Mouse (Mus musculus): ENCODE measurements around the gene Krt18. TPM values are rescaled to one million over a fixed set of nuclear protein-coding genes. Genes with fewer than 3 reads are reported as not detected.
A peak's percentile ranks its signal among the peaks of the same experiment; 100 is the strongest.

Gene Krt18
- total RNA-seq, 2 experiments from 2014 or later, result 11.8 to 12.0 TPM

DNA sequence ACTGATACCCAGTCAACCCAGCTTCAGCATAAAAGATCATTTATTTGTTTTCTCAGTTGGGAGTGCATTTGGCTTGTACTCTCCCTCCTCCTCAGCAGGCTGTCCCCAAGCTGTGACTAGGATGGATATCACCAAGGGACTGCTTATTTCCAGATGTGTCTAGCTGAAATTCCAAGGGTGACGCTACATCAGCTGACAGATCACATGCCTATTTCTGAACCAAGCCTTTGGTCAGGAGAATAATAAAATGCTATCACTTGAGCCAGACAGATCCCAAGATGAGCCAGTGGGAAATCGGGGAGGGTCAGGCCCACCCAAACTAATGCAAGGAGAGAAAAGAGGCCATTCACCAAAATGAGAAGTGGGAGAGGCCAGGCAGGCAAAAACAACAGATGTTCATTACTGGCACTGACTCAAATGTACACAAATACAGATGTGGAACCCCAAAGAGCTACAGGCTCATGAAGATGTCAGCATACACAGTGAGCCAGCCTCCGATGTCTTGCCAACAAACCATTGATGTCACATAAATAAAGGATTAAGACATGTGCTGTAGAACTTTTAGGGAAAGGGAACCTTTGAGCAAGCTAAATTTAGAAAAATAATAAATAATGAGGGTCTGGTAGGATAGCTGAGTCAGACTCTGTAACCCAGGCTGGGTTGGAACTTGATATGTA lies 17.3 kb upstream of the Krt18 start:
- ATAC-seq (replicated peaks; ENCODE audit: poor library complexity), result no peak

DNA sequence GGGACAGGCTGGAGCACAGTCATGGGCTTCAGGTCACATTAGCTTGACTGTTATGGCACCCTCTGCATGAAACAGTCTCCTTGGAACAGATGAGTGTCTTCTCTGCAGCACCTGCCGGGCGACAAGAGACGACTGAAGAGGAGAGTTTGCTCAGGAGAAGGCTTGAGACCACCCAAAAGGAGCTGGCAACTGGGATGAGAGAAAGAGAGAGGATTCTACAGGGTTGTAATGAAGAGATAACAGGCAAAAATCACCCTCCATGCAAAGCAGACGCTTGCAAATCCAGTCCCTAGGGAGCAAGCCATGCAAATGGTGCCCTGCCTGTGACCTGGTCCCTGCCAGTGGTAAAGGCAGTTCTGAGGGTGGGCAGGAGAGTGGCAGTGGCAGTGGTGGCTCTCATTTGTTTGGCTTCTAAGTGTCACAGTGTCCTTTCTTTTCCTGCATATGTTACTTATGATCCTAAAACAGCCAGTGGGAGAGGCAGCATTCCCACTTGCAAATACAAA lies 15.7 kb upstream of the Krt18 start:
- no peak for ATAC-seq (replicated peaks; ENCODE audit: poor library complexity)

DNA sequence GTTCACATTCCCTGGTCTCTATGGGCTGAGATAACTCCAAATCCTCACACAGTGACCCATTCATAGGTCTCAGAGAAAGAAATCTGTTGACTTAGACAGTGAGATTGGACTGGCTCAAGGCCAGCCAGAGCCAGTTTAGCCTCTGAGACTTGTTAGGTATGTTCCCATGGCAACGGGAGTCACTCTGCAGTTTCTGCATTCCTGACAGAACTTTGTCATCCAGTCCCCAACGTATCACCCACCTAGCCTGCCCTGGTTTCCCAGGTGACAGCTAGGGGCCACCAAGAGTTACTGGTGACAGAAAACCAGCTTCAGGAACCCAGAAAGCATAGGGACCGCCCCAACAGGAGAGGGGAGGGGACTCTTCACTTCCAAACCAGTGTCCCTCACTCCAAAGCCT lies 14.3 kb upstream of the Krt18 start:
- no peak for ATAC-seq (replicated peaks; ENCODE audit: poor library complexity)

DNA sequence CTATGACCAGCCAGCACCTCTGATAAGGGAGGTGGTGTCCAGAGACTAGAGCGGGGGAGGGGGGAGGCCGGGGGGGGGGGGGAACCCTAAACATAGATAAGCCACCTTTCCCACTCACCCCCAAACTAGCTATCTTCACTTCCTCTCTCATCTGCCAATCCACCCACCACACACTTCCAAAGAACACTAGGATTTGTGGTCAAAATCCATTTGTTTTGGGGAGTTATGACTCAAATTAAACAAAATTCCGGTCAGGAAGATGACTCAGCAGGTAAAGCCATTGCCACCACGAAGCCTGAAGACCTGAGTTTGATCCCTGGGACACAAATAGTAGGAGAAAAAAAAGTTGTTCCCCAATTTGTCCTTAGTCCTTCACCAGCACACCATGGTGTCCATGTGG lies 13.1 kb upstream of the Krt18 start:
- no peak for ATAC-seq (replicated peaks; ENCODE audit: poor library complexity)

DNA sequence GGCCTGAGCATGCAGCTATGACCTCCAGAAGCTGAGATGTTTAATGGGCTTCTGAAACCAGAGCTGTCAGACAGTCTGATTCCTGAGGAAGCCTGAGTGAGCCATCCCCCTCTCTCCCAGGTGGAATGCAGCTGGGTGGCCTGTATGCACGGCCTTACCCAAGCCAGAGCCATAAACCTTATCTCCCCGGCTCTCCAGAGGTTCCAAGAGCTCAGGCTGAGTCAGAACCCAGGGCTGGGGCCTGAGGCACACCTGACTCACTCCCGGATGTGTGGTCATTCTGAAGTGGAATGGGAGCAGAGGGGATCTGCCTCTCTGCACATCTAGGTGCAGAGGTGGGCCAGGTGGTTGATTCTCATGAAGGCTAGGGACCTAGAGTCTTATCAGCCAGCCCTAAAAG lies 11.9 kb upstream of the Krt18 start:
- no peak for ATAC-seq (replicated peaks; ENCODE audit: poor library complexity)

DNA sequence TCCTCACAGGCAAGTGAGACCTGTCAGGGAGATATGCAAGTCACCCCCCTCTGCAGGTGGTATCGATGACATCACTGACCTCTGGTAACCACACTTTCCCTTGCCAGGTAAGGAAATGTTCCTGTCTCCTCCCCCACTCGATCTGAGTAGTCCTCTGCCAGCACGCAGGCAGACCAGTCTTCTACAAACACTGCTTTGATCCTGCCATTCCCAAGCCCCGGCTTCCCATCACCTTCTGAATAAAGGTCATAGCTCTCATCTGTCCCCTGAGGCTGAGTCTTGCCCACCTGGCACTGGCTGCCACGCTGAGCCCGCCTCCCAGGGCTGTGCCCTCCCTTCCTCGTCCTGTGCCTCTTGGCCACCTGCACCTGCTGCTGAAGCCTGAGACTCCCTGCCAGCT lies 11.2 kb upstream of the Krt18 start:
- ATAC-seq (replicated peaks; ENCODE audit: poor library complexity), result no peak

DNA sequence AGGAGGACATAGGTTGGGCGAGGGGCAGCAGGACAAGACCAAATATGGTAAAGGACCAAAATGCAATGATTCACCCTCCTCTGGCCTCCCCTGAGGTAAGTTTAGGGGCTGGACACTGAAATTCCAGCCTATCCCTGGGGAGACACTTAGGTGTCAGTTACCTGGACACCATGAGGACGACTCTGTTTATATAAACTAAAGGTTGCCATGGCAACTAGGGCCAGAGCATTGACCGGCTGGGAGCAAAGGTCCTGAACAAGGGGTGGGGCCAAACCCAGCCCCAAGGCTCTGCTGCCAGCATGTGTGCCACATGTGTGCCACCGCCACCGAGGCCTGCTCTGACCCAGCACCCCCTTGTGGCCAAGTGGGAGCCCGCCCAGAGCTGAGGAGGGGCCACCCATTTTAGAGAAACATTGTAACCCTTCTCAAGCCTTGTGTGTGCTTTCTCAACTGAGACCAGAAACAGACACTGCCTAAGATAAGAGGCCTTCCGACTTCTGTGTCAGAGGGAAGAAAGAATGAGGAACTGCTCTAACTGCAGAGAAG lies 10.0 kb upstream of the Krt18 start:
- peak; percentile 96 for ATAC-seq (replicated peaks; ENCODE audit: poor library complexity)

DNA sequence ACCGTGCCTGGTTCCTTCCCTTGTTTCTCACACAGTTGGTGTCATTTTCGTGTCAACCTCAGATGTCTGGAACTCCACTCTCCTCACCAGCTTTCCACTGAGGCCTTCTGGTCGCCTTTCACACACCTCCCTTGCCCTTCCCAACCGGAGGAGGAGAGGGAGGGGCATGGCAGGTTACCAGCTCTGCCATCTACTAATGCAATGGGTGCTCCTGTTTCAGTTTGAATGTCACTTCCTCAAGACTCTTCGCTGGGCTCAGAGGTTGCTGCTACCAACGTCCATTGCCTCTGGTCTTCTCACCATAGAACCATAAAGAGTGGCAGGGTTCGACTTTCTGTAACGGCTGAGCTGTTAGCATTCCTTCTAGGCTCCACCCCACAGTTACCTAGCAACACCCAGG lies 5.5 kb upstream of the Krt18 start:
- ATAC-seq (replicated peaks; ENCODE audit: poor library complexity), result peak; percentile 26; the same call in 1 of the 2 replicates

DNA sequence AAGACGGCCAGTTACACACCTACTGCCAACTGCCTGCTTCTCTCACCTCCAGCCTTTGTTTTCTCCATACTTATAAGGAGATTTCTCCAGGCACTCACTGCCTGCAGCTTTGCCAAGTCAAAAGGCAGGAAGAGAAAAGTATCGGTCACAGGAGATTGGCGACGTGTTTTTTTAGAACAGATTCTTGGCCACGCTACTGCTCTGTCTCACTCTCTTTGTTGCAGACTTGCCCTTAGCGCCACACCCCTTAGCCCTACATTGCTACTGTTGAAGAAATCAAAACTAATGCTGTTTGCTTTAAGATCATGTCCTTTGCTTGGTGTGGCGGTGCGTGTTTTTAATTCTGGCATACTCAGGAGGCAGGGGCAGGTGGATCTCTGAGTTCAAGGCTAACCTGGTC lies 4.1 kb upstream of the Krt18 start:
- no peak for ATAC-seq (replicated peaks; ENCODE audit: poor library complexity)

DNA sequence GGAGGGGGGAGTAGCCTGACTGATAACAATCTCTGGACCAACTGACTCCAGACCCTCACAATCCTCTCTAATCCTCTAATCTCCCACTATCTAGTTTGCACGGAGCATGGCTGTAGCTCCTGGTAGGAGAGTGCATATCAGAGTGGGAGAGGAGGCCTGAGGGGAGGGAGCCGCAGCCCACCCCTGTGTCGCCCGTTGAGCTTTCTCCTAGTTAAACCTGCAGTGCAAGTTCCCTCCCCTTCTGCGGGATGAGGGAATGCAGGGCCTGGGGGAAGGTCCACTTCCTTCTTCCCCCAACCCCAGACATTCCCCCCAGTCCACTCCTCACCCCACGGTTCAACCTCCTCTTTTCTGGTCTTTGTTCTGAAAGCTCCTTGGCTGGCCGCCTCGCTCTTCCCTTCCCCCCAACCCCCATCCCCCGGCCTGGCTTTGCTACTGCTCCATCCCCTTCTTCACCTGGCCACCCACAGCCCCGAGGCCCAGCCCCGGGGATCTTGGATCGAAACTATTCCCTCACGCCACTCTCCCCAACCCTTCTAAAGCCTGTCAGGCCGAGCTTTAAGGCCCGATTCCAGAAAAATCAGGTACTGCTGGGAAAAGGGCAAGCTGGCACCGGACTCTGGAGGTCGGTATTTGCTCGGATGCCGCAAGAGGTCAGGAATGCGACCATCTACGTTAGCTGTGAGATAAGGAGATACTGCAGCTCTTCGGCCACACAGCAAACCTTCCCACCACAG lies 2.7 kb upstream of the Krt18 start:
- ATAC-seq (replicated peaks; ENCODE audit: poor library complexity), result 0 out of 2 replicates have a peak, but pooled peaks have one; percentile 6

DNA sequence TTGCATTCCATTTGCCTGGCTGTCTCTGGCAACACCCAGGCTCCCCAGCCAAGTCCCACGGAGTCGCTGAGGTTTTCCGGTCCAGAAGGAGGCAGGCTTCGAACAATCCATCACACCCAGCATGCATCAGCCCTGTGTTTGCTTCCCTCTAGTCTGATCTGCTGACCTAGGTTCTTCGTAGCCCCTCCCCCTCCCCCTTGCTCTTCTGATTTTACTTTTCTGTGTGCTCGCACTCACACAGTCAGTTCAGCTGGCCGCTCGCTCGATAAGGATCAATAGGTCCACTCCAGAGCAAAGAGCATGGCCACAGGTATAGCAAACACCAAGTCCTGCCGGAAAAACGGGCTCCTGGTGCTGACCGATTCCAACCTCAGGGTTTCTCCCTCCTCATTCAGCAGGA lies 1.6 kb upstream of the Krt18 start:
- ATAC-seq (replicated peaks; ENCODE audit: poor library complexity), result no peak

DNA sequence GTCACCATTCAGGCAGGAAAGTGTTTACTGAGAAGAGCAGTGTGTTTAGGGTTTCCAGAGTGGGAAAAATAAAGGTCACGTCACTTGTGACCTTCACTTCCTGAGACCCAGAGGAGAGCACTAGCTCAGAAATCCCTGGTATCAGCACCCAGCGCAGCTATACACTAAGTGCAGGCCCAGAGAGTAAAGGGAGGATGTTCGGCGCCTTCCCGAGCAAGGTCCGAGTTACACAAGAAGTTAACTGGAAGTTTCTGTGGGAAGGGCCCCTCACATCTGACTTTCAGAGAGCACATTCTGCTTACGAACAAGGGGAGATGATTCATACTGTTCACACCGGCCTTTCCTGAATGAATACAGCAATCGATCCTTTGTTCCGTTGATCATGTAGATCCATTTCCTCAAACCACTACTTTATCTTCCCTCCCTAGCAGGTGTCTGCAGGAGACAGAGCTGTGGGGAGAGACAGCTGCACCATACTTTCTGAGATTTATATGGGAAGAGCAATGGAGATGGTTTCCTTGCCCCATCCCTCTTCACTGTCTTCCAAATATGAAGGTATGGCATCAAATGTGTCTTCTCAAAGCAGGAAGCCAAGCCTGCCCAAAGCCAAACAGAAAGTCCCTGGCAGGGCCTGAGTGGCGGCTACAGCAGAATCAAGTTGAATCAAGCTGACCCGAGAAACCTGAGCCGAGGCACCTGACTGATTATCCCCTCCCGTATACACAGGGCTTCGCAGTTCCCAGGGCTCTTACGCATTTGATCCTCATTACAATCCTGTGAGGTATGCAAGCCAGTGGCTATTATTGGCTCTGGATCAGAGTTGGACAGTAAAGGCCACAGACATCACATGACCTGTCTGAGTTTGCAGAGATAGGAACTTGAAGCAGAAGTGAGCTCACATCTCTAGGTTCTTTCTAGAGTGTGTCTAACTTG lies 6.4 kb downstream of the Krt18 start:
- ATAC-seq (replicated peaks; ENCODE audit: poor library complexity), result no peak

DNA sequence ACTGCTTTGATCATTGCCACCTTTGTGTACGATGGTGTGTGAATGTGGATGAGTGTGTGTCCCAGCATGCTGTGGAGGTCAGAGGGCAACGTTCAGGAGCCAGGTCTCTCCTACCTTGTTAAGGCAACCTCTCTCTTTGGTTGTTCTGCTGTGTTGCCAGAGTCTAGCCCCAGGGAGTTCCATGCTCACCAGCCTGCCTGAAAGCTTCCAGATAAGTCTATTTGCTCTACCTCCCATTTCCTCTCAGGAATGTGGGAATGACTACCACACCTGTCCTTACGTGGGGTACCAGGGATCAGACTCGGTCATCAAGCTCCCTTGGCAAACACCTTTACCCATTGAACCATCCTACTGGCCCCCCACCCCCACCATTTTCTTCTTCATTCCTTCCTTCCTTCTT lies 12.3 kb downstream of the Krt18 start:
- ATAC-seq (replicated peaks; ENCODE audit: poor library complexity), result no peak

DNA sequence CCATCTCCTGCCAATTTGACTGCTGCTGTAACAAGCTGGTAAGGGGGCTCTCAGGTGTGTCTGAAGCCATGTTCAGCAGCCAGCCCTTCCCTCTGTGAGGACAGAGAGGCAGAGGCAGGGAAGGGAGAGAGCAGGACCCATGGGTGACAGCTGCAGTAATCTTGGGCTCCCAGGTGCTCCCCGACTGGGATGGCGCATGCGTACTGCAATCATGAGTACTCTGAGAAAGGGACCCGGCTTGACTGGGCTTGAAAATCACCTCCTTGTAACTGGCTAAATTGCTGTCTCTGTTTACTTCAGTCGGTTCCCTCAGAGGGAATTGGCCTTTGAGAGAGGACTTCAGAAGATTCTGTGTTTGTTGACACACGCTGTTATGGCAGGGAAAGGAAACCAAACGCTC lies 14.0 kb downstream of the Krt18 start:
- ATAC-seq (replicated peaks; ENCODE audit: poor library complexity), result no peak

DNA sequence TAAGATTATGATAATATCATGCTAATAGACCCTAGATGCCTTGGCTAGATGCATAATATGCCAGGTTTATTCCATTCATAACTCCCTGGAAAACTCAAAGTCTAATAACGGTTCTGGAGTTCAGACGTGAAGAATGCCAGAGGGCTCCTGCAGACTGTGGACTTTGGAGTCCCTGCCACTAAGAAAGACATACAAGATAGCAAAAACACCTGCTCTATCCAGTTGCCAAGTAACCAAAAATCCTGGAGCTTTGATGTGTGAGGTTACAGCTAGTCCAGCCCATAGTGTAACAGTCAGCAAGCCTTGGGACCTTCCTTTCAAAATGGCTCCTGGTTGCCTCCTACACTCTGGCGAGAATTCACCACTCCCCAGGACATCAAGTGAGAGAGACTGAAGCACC lies 16.8 kb downstream of the Krt18 start:
- no peak for ATAC-seq (replicated peaks; ENCODE audit: poor library complexity)

DNA sequence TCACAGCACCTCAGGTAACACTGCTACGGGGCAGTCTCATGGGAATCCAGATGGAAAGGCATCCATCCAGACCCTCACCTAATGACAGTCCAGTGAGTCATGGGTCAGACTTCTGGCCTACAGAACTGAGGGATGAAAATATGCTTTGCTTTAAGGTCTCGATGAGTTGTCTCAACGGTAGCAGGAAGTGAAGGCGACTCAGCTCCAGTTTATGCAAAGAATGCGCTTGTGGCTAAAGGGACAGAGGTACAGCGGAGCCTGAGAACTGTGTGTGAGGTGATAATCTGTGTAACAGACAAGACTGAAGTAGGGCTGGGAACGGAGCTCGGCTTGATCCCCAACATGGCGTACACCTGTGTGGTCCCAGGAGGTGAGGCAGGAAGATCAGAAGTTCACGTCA lies 17.7 kb downstream of the Krt18 start:
- no peak for ATAC-seq (replicated peaks; ENCODE audit: poor library complexity)

DNA sequence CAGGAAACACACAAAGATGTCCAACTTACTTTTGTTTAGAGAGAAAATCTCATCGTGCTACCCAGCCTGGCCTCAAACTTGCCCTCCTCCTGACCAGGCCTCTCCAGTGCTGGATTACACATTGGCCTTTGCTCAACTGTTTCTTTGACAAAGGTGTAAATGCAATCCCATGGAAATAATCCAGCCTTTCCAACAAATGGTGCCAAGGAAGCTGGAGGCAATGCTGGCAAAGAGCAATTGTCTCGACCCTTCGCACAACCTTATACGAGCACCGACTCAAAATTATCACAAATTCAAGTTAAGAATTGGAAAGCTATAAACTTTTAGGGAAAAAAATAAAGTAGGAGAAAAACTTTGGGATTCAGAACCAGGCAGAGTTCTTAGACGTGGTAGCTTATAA lies 20.0 kb downstream of the Krt18 start:
- no peak for ATAC-seq (replicated peaks; ENCODE audit: poor library complexity)

DNA sequence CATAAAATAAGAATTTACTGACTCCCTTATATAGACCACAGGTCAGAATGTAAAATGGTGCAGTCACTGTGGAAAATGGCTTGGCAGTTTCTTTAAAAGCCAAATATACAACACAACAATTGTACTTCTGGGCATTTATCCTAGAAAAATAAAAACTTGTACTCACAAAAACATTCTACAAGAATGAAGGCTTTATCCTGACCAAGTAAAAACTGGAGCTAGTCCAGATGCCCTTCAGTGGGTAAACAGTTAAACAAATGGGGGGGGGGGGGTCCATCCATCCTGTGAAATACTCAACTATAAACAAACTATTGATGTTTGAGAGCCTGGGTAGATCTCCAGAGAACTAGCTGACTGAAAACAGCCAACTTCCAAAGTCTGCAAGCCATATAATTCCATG lies 21.9 kb downstream of the Krt18 start:
- ATAC-seq (replicated peaks; ENCODE audit: poor library complexity), result no peak

DNA sequence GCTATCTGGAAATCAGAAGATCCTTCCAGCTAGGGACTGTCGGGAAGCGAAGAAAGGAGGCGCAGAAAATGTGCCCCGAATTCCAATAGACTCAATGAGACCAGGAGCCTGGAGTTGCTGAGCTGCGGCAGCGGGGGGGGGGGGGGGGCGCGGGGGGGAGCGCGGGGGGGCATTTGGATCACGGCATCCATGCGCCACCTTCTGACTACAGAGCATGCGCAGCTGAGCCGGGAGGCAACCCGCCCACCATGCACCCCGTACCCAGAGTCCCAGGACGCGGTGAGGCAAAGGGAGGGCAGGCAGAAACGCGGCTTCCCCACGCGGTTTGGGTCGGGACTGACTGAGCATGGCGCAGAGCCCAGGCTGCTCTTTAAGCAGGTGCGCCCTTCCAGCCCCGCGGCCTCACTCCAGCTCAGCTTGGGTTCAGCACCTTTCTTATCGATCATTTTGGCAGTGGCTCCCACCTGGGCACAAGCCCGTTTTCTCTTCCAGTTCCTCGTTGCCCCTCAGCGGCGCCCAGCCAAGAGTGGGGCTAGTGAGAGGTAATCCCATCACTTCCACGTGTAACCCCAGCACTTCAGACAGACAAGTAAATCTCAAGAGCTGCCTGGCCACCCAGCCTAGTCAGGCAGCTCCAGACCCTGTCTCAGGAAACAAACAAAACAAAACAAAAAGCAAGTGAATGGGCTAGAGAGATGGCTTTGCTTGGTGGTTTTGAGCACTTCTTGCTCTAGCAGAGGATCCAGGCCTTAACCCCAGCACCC lies 24.1 kb downstream of the Krt18 start:
- ATAC-seq (replicated peaks; ENCODE audit: poor library complexity), result peak; percentile 82

DNA sequence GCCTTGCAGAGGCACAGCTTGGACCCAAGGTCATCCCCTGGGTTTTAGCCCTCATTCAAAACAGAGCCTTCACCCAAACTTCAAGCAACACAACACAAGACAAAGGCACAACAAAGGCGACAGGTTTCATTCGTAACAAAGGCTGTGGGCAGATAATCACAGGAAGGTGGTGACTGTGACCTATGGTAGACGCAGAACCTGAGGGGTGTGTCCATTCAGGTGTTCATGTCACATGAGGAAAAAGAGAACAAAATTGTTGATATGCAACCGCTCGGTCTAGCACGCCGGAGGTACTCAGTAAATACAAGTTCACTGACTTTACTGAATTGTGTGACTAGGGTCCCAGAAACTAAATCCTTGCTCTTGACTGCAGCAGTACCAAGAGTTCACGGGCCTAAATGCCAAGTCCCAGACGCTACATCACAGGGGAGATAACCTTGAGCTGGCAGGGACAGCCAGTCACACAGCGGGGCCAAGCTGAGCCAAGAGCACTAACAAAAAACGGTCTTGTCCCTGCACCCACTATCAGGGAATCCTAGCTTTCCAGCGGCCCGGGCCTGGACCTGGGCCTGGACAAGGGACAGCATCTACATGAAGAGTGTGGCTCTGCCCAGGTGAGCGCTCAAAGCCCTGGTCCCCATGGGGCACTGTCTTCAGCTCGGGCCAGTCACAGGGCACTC lies 28.7 kb downstream of the Krt18 start:
- no peak for ATAC-seq (replicated peaks; ENCODE audit: poor library complexity)

All from megakaryocyte progenitor cell, adult 5-6 weeks (primary cell).